Mouse (Mus musculus): ENCODE results near the gene Tmsb15b2. TPM values are rescaled to one million over a fixed set of nuclear protein-coding genes. Genes with fewer than 3 reads are reported as not detected.
A peak's percentile ranks its signal among the peaks of the same experiment; 100 is the strongest.
"Not testable (repeated sequence)": the region's sequence is repeated elsewhere in the genome, so short reads cannot be mapped to it uniquely, and the experiment has no call there.

The Tmsb15b2 gene
- 60.9 and 62.2 TPM in 2 replicates for polyA plus RNA-seq (2014; fragmentation: Nextera tagmentation; extraction: Ambion mirVana)

- DNase-seq (ENCODE audit: low spot score, missing footprints); H3K27me3 ChIP-seq (ENCODE audit: control insufficient read depth, insufficient read depth, low read length); H3K9me3 ChIP-seq (ENCODE audit: control insufficient read depth, low read length); ATAC-seq (ENCODE audit: low FRiP score); H3K36me3 ChIP-seq (ENCODE audit: control insufficient read depth, insufficient read depth, low read length); H3K4me1 ChIP-seq (ENCODE audit: control insufficient read depth, insufficient read depth, low read length); H3K27ac ChIP-seq (ENCODE audit: low read depth, low read length): not testable (repeated sequence)
- Histone ChIP-seq H3K4me3 (ENCODE audit: low read depth, low read length) (peak within 1 kb of the TSS; percentile 31), H3K9ac (ENCODE audit: low read length) (peak within 1 kb of the TSS; percentile 48; the same call in 1 of the 2 replicates), H3K4me2 (peak within 1 kb of the TSS; percentile 48)
- 83% methylated on average over 6 of the region's 6 CpGs for WGBS
Measured at GRCm38 (mm10) chrX:136975397-136975796, at the start of gene Tmsb15b2. Gene Tmsb15b2 (minus strand): TSS chrX:136975497.

GRCm38 (mm10) chrX:137019310-137019709 lies 44.0 kb upstream of the Tmsb15b2 start:
- WGBS = 33% methylated on average over 1 of the region's 1 CpGs
- H3K9me3 ChIP-seq (ENCODE audit: control insufficient read depth, low read length) = no peaks in the 10 kb centered on the region

GRCm38 (mm10) chrX:137017668-137018067 lies 42.4 kb upstream of the Tmsb15b2 start:
- H3K4me1 ChIP-seq (ENCODE audit: control insufficient read depth, insufficient read depth, low read length) = no peaks in the 10 kb centered on the region
- no peaks in the 10 kb centered on the region for H3K27me3 ChIP-seq (ENCODE audit: control insufficient read depth, insufficient read depth, low read length)
- H3K27ac ChIP-seq (ENCODE audit: low read depth, low read length) = no peak overlapping the region
- H3K9ac ChIP-seq (ENCODE audit: low read length) = no peak overlapping the region
- no peak overlapping the region for H3K4me2 ChIP-seq
- no peak for DNase-seq (ENCODE audit: low spot score, missing footprints)
- WGBS = 88% methylated on average over 1 of the region's 1 CpGs
- no peaks in the 10 kb centered on the region for H3K9me3 ChIP-seq (ENCODE audit: control insufficient read depth, low read length)
- H3K4me3 ChIP-seq (ENCODE audit: low read depth, low read length) = no peak overlapping the region
- ATAC-seq (ENCODE audit: low FRiP score) = no peak
- no peaks in the 10 kb centered on the region; the same call in 1 of the 2 replicates for H3K36me3 ChIP-seq (ENCODE audit: control insufficient read depth, insufficient read depth, low read length)

More at GRCm38 (mm10) chrX:137019310-137019709, 44.0 kb upstream of the Tmsb15b2 start:
- Histone ChIP-seq H3K36me3 (ENCODE audit: control insufficient read depth, insufficient read depth, low read length) (no peaks in the 10 kb centered on the region; the same call in 1 of the 2 replicates), H3K4me1 (ENCODE audit: control insufficient read depth, insufficient read depth, low read length) (no peaks in the 10 kb centered on the region), H3K4me2 (no peak overlapping the region), H3K27ac (ENCODE audit: low read depth, low read length) (no peak overlapping the region), H3K9ac (ENCODE audit: low read length) (no peak overlapping the region), H3K27me3 (ENCODE audit: control insufficient read depth, insufficient read depth, low read length) (no peaks in the 10 kb centered on the region), H3K4me3 (ENCODE audit: low read depth, low read length) (no peak overlapping the region)
- ATAC-seq (ENCODE audit: low FRiP score) (peak; percentile 57; the same call in 1 of the 2 replicates), DNase-seq (ENCODE audit: low spot score, missing footprints) (peak; percentile 88)

GRCm38 (mm10) chrX:137015099-137015709 lies 39.9 kb upstream of the Tmsb15b2 start:
- no peak overlapping the region for H3K4me2 ChIP-seq
- H3K9ac ChIP-seq (ENCODE audit: low read length) = no peak overlapping the region
- no peaks in the 10 kb centered on the region; the same call in 1 of the 2 replicates for H3K36me3 ChIP-seq (ENCODE audit: control insufficient read depth, insufficient read depth, low read length)
- no peak overlapping the region for H3K27ac ChIP-seq (ENCODE audit: low read depth, low read length)
- no peaks in the 10 kb centered on the region for H3K4me1 ChIP-seq (ENCODE audit: control insufficient read depth, insufficient read depth, low read length)
- H3K4me3 ChIP-seq (ENCODE audit: low read depth, low read length) = no peak overlapping the region
- no peaks in the 10 kb centered on the region for H3K9me3 ChIP-seq (ENCODE audit: control insufficient read depth, low read length)
- ATAC-seq (ENCODE audit: low FRiP score) (no peak), DNase-seq (ENCODE audit: low spot score, missing footprints) (peak; percentile 91)
- 56% methylated on average over 6 of the region's 6 CpGs for WGBS
- no peaks in the 10 kb centered on the region for H3K27me3 ChIP-seq (ENCODE audit: control insufficient read depth, insufficient read depth, low read length)

GRCm38 (mm10) chrX:136996256-136996655 lies 21.0 kb upstream of the Tmsb15b2 start:
- DNase-seq (ENCODE audit: low spot score, missing footprints) (no peak), ATAC-seq (ENCODE audit: low FRiP score) (no peak)
- Histone ChIP-seq H3K9ac (ENCODE audit: low read length) (no peak overlapping the region), H3K27me3 (ENCODE audit: control insufficient read depth, insufficient read depth, low read length) (no peaks in the 10 kb centered on the region), H3K27ac (ENCODE audit: low read depth, low read length) (no peak overlapping the region), H3K36me3 (ENCODE audit: control insufficient read depth, insufficient read depth, low read length) (no peaks in the 10 kb centered on the region), H3K9me3 (ENCODE audit: control insufficient read depth, low read length) (no peaks in the 10 kb centered on the region), H3K4me2 (no peak overlapping the region), H3K4me3 (ENCODE audit: low read depth, low read length) (no peak overlapping the region), H3K4me1 (ENCODE audit: control insufficient read depth, insufficient read depth, low read length) (peaks cover 3% of the 10 kb centered on the region)
- WGBS = 75% methylated on average over 2 of the region's 2 CpGs

GRCm38 (mm10) chrX:136993641-136994040 lies 18.3 kb upstream of the Tmsb15b2 start:
- ATAC-seq (ENCODE audit: low FRiP score) = no peak
- Histone ChIP-seq H3K4me1 (ENCODE audit: control insufficient read depth, insufficient read depth, low read length) (peaks cover 3% of the 10 kb centered on the region), H3K9ac (ENCODE audit: low read length) (peak overlapping the region; percentile 59), H3K4me2 (peak overlapping the region; percentile 47), H3K27me3 (ENCODE audit: control insufficient read depth, insufficient read depth, low read length) (no peaks in the 10 kb centered on the region), H3K9me3 (ENCODE audit: control insufficient read depth, low read length) (no peaks in the 10 kb centered on the region), H3K36me3 (ENCODE audit: control insufficient read depth, insufficient read depth, low read length) (no peaks in the 10 kb centered on the region), H3K27ac (ENCODE audit: low read depth, low read length) (peak overlapping the region; percentile 59; the same call in 1 of the 2 replicates), H3K4me3 (ENCODE audit: low read depth, low read length) (peak overlapping the region; percentile 38)
- 28% methylated on average over 14 of the region's 14 CpGs for WGBS
- DNase-seq (ENCODE audit: low spot score, missing footprints) = peak; percentile 86

- Histone ChIP-seq H3K27me3 (ENCODE audit: control insufficient read depth, insufficient read depth, low read length) (no peaks in the 10 kb centered on the region), H3K36me3 (ENCODE audit: control insufficient read depth, insufficient read depth, low read length) (no peaks in the 10 kb centered on the region), H3K27ac (ENCODE audit: low read depth, low read length) (peak within 1 kb of the TSS; percentile 59; the same call in 1 of the 2 replicates), H3K4me2 (peak within 1 kb of the TSS; percentile 47), H3K9me3 (ENCODE audit: control insufficient read depth, low read length) (no peaks in the 10 kb centered on the region), H3K4me3 (ENCODE audit: low read depth, low read length) (peak within 1 kb of the TSS; percentile 38), H3K4me1 (ENCODE audit: control insufficient read depth, insufficient read depth, low read length) (peaks cover 3% of the 10 kb centered on the region), H3K9ac (ENCODE audit: low read length) (peak within 1 kb of the TSS; percentile 59)
- WGBS = 15% methylated on average over 26 of the region's 26 CpGs
- DNase-seq (ENCODE audit: low spot score, missing footprints) (peak; percentile 93), ATAC-seq (ENCODE audit: low FRiP score) (peak; percentile 99)
Measured at GRCm38 (mm10) chrX:136992978-136993547, 17.8 kb upstream of the Tmsb15b2 start, which contains the start of gene Zcchc18. Gene Zcchc18 (plus strand): TSS chrX:136993155.

GRCm38 (mm10) chrX:136992191-136992965 lies 17.1 kb upstream of the Tmsb15b2 start:
- Histone ChIP-seq H3K4me1 (ENCODE audit: control insufficient read depth, insufficient read depth, low read length) (peaks cover 3% of the 10 kb centered on the region), H3K27me3 (ENCODE audit: control insufficient read depth, insufficient read depth, low read length) (no peaks in the 10 kb centered on the region), H3K9me3 (ENCODE audit: control insufficient read depth, low read length) (no peaks in the 10 kb centered on the region), H3K4me2 (peak overlapping the region; percentile 47), H3K27ac (ENCODE audit: low read depth, low read length) (no peak overlapping the region; the same call in 1 of the 2 replicates), H3K4me3 (ENCODE audit: low read depth, low read length) (peak overlapping the region; percentile 38), H3K36me3 (ENCODE audit: control insufficient read depth, insufficient read depth, low read length) (no peaks in the 10 kb centered on the region), H3K9ac (ENCODE audit: low read length) (peak overlapping the region; percentile 57)
- ATAC-seq (ENCODE audit: low FRiP score) (peak; percentile 66), DNase-seq (ENCODE audit: low spot score, missing footprints) (peak; percentile 86)
- WGBS = 21% methylated on average over 19 of the region's 19 CpGs

All from midbrain, embryonic 11.5 days (tissue).